Mouse (Mus musculus) heart, postnatal 0 days (tissue): ENCODE results near the gene St6galnac4.

ENCODE experiments used
- CTCF ChIP-seq: IDR thresholded peaks from 2 replicates; pipeline ENCODE4 v1.5.1; 2016; ENCODE audit warnings: antibody characterized with exemption, control low read depth, low read depth
- EP300 ChIP-seq: IDR thresholded peaks from 2 replicates; pipeline ENCODE4 v1.6.1; 2016; ENCODE audit warnings: antibody characterized with exemption, low read depth

DNA sequence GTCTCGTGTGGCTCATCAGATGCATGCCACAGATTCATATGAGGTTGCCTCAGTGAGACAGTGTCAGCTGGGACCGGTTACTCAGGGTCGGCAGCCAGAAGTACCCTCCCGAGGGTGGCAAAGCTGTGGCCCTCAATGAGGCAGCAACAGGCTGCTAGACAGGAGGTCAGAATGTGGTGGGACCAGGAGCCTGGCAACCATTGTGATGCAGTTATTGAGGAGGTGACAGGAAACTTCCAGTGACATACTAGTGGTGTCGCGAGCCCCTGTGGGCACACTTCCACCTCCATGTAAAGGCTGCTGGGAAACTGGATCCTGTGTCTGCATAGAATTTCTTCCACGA, 34.6 kb downstream of the St6galnac4 start, which contains the start of gene Ak1:
- TF ChIP-seq CTCF (no peak), EP300 (peak; percentile 24; the same call in 1 of the 2 replicates)
